Mouse (Mus musculus): ENCODE measurements around the gene Lrba. TPM values are rescaled to one million over a fixed set of nuclear protein-coding genes. Genes with fewer than 3 reads are reported as not detected.
A peak's percentile ranks its signal among the peaks of the same experiment; 100 is the strongest.

Lrba gene
- polyA plus RNA-seq (2014; fragmentation: Nextera tagmentation; extraction: Ambion mirVana): 3.8 and 4.2 TPM in 2 replicates

- H3K4me2 ChIP-seq (ENCODE audit: low read length): peak within 1 kb of the TSS; percentile 87
- WGBS: 1% methylated on average over 44 of the region's 55 CpGs
Measured at GRCm38 (mm10) chr3:86224564-86225421, at the start of gene Lrba. TSS of gene Lrba (plus strand) at chr3:86224680.

DNA sequence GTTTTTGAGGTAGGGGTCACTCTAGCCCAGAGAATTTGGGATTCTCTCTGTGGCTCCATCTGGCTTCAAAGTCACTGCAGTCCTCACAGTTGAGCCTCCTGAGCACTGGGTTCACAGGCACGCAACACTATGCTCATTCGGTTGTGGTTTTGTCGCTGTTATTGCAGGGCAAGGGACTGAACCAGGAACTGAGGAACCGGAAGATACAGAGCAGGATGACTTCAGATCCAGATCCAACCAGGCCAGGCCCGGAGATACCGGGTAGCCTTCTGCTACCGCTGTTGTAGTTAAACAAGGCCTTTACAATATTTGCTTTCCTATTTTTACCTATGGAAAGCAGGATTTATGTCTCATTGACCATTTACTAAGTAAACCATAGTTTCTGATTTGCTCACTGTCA lies 44.8 kb upstream of the Lrba start:
- WGBS: 86% methylated on average over 7 of the region's 7 CpGs
- H3K4me3 ChIP-seq (ENCODE audit: control insufficient read depth in 1 of 2, insufficient read depth in 1 of 2, low read depth in 1 of 2, low read length in 2 of 2): no peak overlapping the region
- no peak overlapping the region for H3K27ac ChIP-seq (replicated peaks in 1 of 2; ENCODE audit: control insufficient read depth in 1 of 2, insufficient read depth in 1 of 2, low read depth in 2 of 2, low read length in 2 of 2)
- no peaks in the 10 kb centered on the region for H3K4me1 ChIP-seq (ENCODE audit: control insufficient read depth in 2 of 2, insufficient read depth in 2 of 2, low read length in 2 of 2)
- no peaks in the 10 kb centered on the region for H3K27me3 ChIP-seq (ENCODE audit: control insufficient read depth, insufficient read depth, low read length)
- H3K4me2 ChIP-seq (ENCODE audit: low read length): no peak overlapping the region
- no peak for ATAC-seq (ENCODE audit: insufficient number of reproducible peaks, insufficient read depth, low FRiP score, low read depth)
- no peak overlapping the region for H3K9ac ChIP-seq (ENCODE audit: low read length)
- H3K36me3 ChIP-seq (ENCODE audit: control insufficient read depth, insufficient read depth, low read length): no peaks in the 10 kb centered on the region
- no peaks in the 10 kb centered on the region for H3K9me3 ChIP-seq (ENCODE audit: control insufficient read depth, low read length)

More at GRCm38 (mm10) chr3:86224564-86225421, at the start of gene Lrba:
- Histone ChIP-seq H3K4me3 (ENCODE audit: control insufficient read depth in 1 of 2, insufficient read depth in 1 of 2, low read depth in 1 of 2, low read length in 2 of 2) (peak within 1 kb of the TSS; percentile 78 to 96), H3K4me1 (ENCODE audit: control insufficient read depth in 2 of 2, insufficient read depth in 2 of 2, low read length in 2 of 2) (no peaks in the 10 kb centered on the region), H3K27me3 (ENCODE audit: control insufficient read depth, insufficient read depth, low read length) (0 out of 2 replicates have a peak, but pooled peaks cover 4% of the 10 kb centered on the region), H3K9me3 (ENCODE audit: control insufficient read depth, low read length) (no peaks in the 10 kb centered on the region), H3K27ac (replicated peaks in 1 of 2; ENCODE audit: control insufficient read depth in 1 of 2, insufficient read depth in 1 of 2, low read depth in 2 of 2, low read length in 2 of 2) (peak within 1 kb of the TSS; percentile 69 to 92), H3K9ac (ENCODE audit: low read length) (peak within 1 kb of the TSS; percentile 92), H3K36me3 (ENCODE audit: control insufficient read depth, insufficient read depth, low read length) (no peaks in the 10 kb centered on the region)
- ATAC-seq (ENCODE audit: insufficient number of reproducible peaks, insufficient read depth, low FRiP score, low read depth): peak; percentile 82

DNA sequence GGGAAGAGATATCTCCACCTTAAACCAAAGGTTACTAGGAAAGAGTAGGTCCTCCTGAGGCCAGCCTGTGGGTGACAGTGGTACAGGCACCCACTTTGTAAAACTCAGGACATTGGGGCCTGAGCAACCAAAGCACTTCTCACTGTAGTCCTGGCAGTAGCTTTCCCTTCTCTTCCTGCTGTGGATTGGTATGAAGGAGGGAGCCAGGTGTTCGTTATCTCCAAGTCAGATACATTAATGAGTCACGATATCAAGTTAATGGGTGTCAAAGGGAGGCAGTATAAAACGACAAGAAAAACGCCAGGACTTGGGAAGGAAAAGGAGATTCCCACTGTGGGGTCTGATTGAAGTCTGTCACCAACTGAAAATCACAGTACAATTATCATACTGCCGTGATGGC lies 43.4 kb upstream of the Lrba start:
- H3K9ac ChIP-seq (ENCODE audit: low read length): no peak overlapping the region
- H3K9me3 ChIP-seq (ENCODE audit: control insufficient read depth, low read length): no peaks in the 10 kb centered on the region
- H3K4me3 ChIP-seq (ENCODE audit: control insufficient read depth in 1 of 2, insufficient read depth in 1 of 2, low read depth in 1 of 2, low read length in 2 of 2): no peak overlapping the region
- no peak for ATAC-seq (ENCODE audit: insufficient number of reproducible peaks, insufficient read depth, low FRiP score, low read depth)
- WGBS: 53% methylated on average over 5 of the region's 5 CpGs
- no peaks in the 10 kb centered on the region for H3K4me1 ChIP-seq (ENCODE audit: control insufficient read depth in 2 of 2, insufficient read depth in 2 of 2, low read length in 2 of 2)
- no peak overlapping the region for H3K27ac ChIP-seq (replicated peaks in 1 of 2; ENCODE audit: control insufficient read depth in 1 of 2, insufficient read depth in 1 of 2, low read depth in 2 of 2, low read length in 2 of 2)
- no peaks in the 10 kb centered on the region for H3K36me3 ChIP-seq (ENCODE audit: control insufficient read depth, insufficient read depth, low read length)
- H3K27me3 ChIP-seq (ENCODE audit: control insufficient read depth, insufficient read depth, low read length): no peaks in the 10 kb centered on the region
- H3K4me2 ChIP-seq (ENCODE audit: low read length): no peak overlapping the region

- H3K4me2 ChIP-seq (ENCODE audit: low read length): no peak overlapping the region
- H3K4me1 ChIP-seq (ENCODE audit: control insufficient read depth in 2 of 2, insufficient read depth in 2 of 2, low read length in 2 of 2): no peaks in the 10 kb centered on the region
- H3K9me3 ChIP-seq (ENCODE audit: control insufficient read depth, low read length): no peaks in the 10 kb centered on the region
- H3K27me3 ChIP-seq (ENCODE audit: control insufficient read depth, insufficient read depth, low read length): no peaks in the 10 kb centered on the region
- H3K27ac ChIP-seq (replicated peaks in 1 of 2; ENCODE audit: control insufficient read depth in 1 of 2, insufficient read depth in 1 of 2, low read depth in 2 of 2, low read length in 2 of 2): no peak overlapping the region
- no peaks in the 10 kb centered on the region for H3K36me3 ChIP-seq (ENCODE audit: control insufficient read depth, insufficient read depth, low read length)
- no peak overlapping the region for H3K4me3 ChIP-seq (ENCODE audit: control insufficient read depth in 1 of 2, insufficient read depth in 1 of 2, low read depth in 1 of 2, low read length in 2 of 2)
- ATAC-seq (ENCODE audit: insufficient number of reproducible peaks, insufficient read depth, low FRiP score, low read depth): no peak
- H3K9ac ChIP-seq (ENCODE audit: low read length): no peak overlapping the region
- WGBS: 87% methylated on average over 7 of the region's 7 CpGs
Measured at GRCm38 (mm10) chr3:86184546-86184945, 39.9 kb upstream of the Lrba start.

- ATAC-seq (ENCODE audit: insufficient number of reproducible peaks, insufficient read depth, low FRiP score, low read depth): no peak
- H3K27me3 ChIP-seq (ENCODE audit: control insufficient read depth, insufficient read depth, low read length): no peaks in the 10 kb centered on the region
- no peak overlapping the region for H3K4me2 ChIP-seq (ENCODE audit: low read length)
- no peak overlapping the region for H3K27ac ChIP-seq (replicated peaks in 1 of 2; ENCODE audit: control insufficient read depth in 1 of 2, insufficient read depth in 1 of 2, low read depth in 2 of 2, low read length in 2 of 2)
- WGBS: 79% methylated on average over 5 of the region's 5 CpGs
- H3K4me1 ChIP-seq (ENCODE audit: control insufficient read depth in 2 of 2, insufficient read depth in 2 of 2, low read length in 2 of 2): no peaks in the 10 kb centered on the region
- no peak overlapping the region for H3K4me3 ChIP-seq (ENCODE audit: control insufficient read depth in 1 of 2, insufficient read depth in 1 of 2, low read depth in 1 of 2, low read length in 2 of 2)
- H3K36me3 ChIP-seq (ENCODE audit: control insufficient read depth, insufficient read depth, low read length): no peaks in the 10 kb centered on the region
- H3K9ac ChIP-seq (ENCODE audit: low read length): no peak overlapping the region
- H3K9me3 ChIP-seq (ENCODE audit: control insufficient read depth, low read length): no peaks in the 10 kb centered on the region
Measured at GRCm38 (mm10) chr3:86187736-86188389, 36.6 kb upstream of the Lrba start.

GRCm38 (mm10) chr3:86195981-86196380 lies 28.5 kb upstream of the Lrba start:
- Histone ChIP-seq H3K4me1 (ENCODE audit: control insufficient read depth in 2 of 2, insufficient read depth in 2 of 2, low read length in 2 of 2) (no peaks in the 10 kb centered on the region), H3K27me3 (ENCODE audit: control insufficient read depth, insufficient read depth, low read length) (no peaks in the 10 kb centered on the region), H3K27ac (replicated peaks in 1 of 2; ENCODE audit: control insufficient read depth in 1 of 2, insufficient read depth in 1 of 2, low read depth in 2 of 2, low read length in 2 of 2) (no peak overlapping the region), H3K9ac (ENCODE audit: low read length) (no peak overlapping the region), H3K9me3 (ENCODE audit: control insufficient read depth, low read length) (no peaks in the 10 kb centered on the region), H3K4me2 (ENCODE audit: low read length) (0 out of 2 replicates have a peak overlapping the region, but pooled peaks have one; percentile 5), H3K36me3 (ENCODE audit: control insufficient read depth, insufficient read depth, low read length) (no peaks in the 10 kb centered on the region), H3K4me3 (ENCODE audit: control insufficient read depth in 1 of 2, insufficient read depth in 1 of 2, low read depth in 1 of 2, low read length in 2 of 2) (no peak overlapping the region)
- 52% methylated on average over 15 of the region's 15 CpGs for WGBS
- no peak for ATAC-seq (ENCODE audit: insufficient number of reproducible peaks, insufficient read depth, low FRiP score, low read depth)

DNA sequence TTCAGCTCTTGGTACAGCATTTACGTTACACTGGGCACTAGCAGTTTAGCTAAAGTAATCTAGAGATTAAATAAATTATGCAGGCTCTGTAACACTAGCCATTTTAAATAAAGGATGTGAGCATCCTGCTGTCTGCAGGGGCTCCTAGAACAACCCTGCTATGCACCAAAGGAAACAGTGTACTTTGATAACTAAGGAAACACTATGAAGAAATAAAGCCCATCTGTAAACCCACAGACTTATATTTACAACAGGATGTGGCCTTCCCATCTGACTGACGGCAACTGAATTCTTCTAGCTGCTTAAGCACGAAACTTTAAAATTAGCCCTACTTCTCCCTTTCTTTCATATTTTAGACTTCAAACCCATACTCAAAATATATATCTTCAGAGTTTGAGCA lies 28.0 kb upstream of the Lrba start:
- H3K27me3 ChIP-seq (ENCODE audit: control insufficient read depth, insufficient read depth, low read length): no peaks in the 10 kb centered on the region
- no peak overlapping the region for H3K4me3 ChIP-seq (ENCODE audit: control insufficient read depth in 1 of 2, insufficient read depth in 1 of 2, low read depth in 1 of 2, low read length in 2 of 2)
- no peak for ATAC-seq (ENCODE audit: insufficient number of reproducible peaks, insufficient read depth, low FRiP score, low read depth)
- no peak overlapping the region for H3K4me2 ChIP-seq (ENCODE audit: low read length)
- H3K4me1 ChIP-seq (ENCODE audit: control insufficient read depth in 2 of 2, insufficient read depth in 2 of 2, low read length in 2 of 2): no peaks in the 10 kb centered on the region
- no peaks in the 10 kb centered on the region for H3K36me3 ChIP-seq (ENCODE audit: control insufficient read depth, insufficient read depth, low read length)
- H3K9me3 ChIP-seq (ENCODE audit: control insufficient read depth, low read length): no peaks in the 10 kb centered on the region
- H3K9ac ChIP-seq (ENCODE audit: low read length): no peak overlapping the region
- no peak overlapping the region for H3K27ac ChIP-seq (replicated peaks in 1 of 2; ENCODE audit: control insufficient read depth in 1 of 2, insufficient read depth in 1 of 2, low read depth in 2 of 2, low read length in 2 of 2)
- 64% methylated on average over 3 of the region's 3 CpGs for WGBS
